Mouse (Mus musculus) embryonic facial prominence, embryonic 15.5 days (tissue): ENCODE measurements around the gene Ttbk1. TPM values are rescaled to one million over a fixed set of nuclear protein-coding genes. Genes with fewer than 3 reads are reported as not detected.

ENCODE experiments used
- ATAC-seq: fragments of 200-750 bp; cut with Nextera tagmentation; 2 replicates; pipeline ENCODE4 v1.8.0; 2017; ENCODE audit warnings: low read depth, moderate TSS enrichment; ENCODE audit not compliant: insufficient number of reproducible peaks, low FRiP score, low TSS enrichment
- H3K27ac ChIP-seq: fragments of 300-500 bp; sonication (generic); replicated peaks from 2 replicates; pipeline ENCODE4 v1.5.1; 2015; ENCODE audit warnings: mild to moderate bottlenecking, inconsistent platforms
- H3K27me3 ChIP-seq: fragments of 300-500 bp; sonication (generic); 2 replicates; pipeline ENCODE4 v1.6.1; 2015; ENCODE audit warnings: inconsistent platforms
- H3K36me3 ChIP-seq: fragments of 300-500 bp; sonication (generic); 2 replicates; pipeline ENCODE4 v1.6.1; 2015; ENCODE audit warnings: mild to moderate bottlenecking, inconsistent platforms
- H3K4me1 ChIP-seq: fragments of 300-500 bp; sonication (generic); 2 replicates; pipeline ENCODE4 v1.6.1; 2015; ENCODE audit warnings: inconsistent platforms
- H3K4me2 ChIP-seq: fragments of 300-500 bp; sonication (generic); replicated peaks from 2 replicates; pipeline ENCODE4 v1.6.1; 2015; ENCODE audit warnings: mild to moderate bottlenecking, inconsistent platforms
- H3K4me3 ChIP-seq: fragments of 300-500 bp; sonication (generic); replicated peaks from 2 replicates; pipeline ENCODE4 v1.5.1; 2015; ENCODE audit warnings: mild to moderate bottlenecking, inconsistent platforms
- H3K9ac ChIP-seq: fragments of 300-500 bp; sonication (generic); 2 replicates; pipeline ENCODE4 v1.6.1; 2015; ENCODE audit warnings: inconsistent platforms
- H3K9me3 ChIP-seq: fragments of 300-500 bp; sonication (generic); replicated peaks from 2 replicates; pipeline ENCODE4 v1.6.1; 2016; ENCODE audit warnings: inconsistent platforms
- WGBS: fragments of 180-500 bp; shearing (Covaris S2); methylation state at CpG from one replicate; pipeline ENCODE4 v1.1.7; 2015; 5-methylcytosine and 5-hydroxymethylcytosine counted together
- polyA plus RNA-seq: library from polyadenylated mRNA; unstranded; fragments of >200 nt; fragmentation: Nextera tagmentation; extraction: Ambion mirVana; gene quantifications from 2 replicates; pipeline ENCODE4 v1.2.1, GENCODE M21; 2015

Ttbk1 gene
- polyA plus RNA-seq, 1 experiment from 2014 or later, result 0.15 TPM

GRCm38 (mm10) chr17:46476601-46477000 lies 10.9 kb downstream of the Ttbk1 start:
- Histone ChIP-seq H3K27ac (no peak overlapping the region), H3K4me1 (no peaks in the 10 kb centered on the region), H3K4me2 (no peak overlapping the region), H3K36me3 (no peaks in the 10 kb centered on the region), H3K9ac (no peak overlapping the region), H3K4me3 (no peak overlapping the region), H3K9me3 (no peaks in the 10 kb centered on the region), H3K27me3 (peaks cover 6% of the 10 kb centered on the region; the same call in 1 of the 2 replicates)
- 53% methylated on average over 8 of the region's 8 CpGs for WGBS
- no peak for ATAC-seq

GRCm38 (mm10) chr17:46467830-46468229 lies 19.6 kb downstream of the Ttbk1 start:
- Histone ChIP-seq H3K27ac (no peak overlapping the region), H3K9me3 (no peaks in the 10 kb centered on the region), H3K4me1 (no peaks in the 10 kb centered on the region), H3K27me3 (no peaks in the 10 kb centered on the region), H3K9ac (no peak overlapping the region), H3K4me3 (no peak overlapping the region), H3K36me3 (no peaks in the 10 kb centered on the region), H3K4me2 (no peak overlapping the region)
- WGBS, result 60% methylated on average over 9 of the region's 9 CpGs
- no peak for ATAC-seq

DNA sequence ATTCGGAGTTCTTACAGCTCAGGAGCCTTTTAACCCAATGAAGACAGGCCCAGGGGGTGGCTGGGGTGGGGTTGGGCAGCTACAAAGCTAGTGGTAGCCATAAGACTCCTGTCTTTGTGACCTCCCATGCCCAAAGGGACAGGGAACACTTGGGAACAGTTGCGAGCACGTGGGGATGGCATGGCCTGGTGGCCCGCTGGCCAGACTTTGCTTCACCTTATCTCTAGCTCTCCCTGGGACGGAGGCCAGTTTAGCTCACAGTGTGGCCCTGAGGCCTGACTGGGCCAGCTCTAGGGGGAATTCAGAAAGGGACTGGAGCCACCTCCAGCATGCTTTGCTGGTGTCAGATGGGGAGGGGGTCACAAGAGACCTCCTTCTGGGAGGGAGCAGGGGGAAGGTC lies 25.2 kb downstream of the Ttbk1 start:
- H3K9me3 ChIP-seq, result no peaks in the 10 kb centered on the region
- H3K4me3 ChIP-seq, result no peak overlapping the region
- H3K9ac ChIP-seq, result no peak overlapping the region
- no peak for ATAC-seq
- 81% methylated on average over 5 of the region's 5 CpGs for WGBS
- no peak overlapping the region for H3K27ac ChIP-seq
- H3K27me3 ChIP-seq, result peaks cover 48% of the 10 kb centered on the region
- peaks cover 13% of the 10 kb centered on the region for H3K4me1 ChIP-seq
- no peak overlapping the region for H3K4me2 ChIP-seq
- no peaks in the 10 kb centered on the region for H3K36me3 ChIP-seq

- peak overlapping the region; percentile 70 for H3K4me2 ChIP-seq
- peaks cover 13% of the 10 kb centered on the region for H3K4me1 ChIP-seq
- 0 out of 2 replicates have a peak overlapping the region, but pooled peaks have one; percentile 31 for H3K9ac ChIP-seq
- H3K4me3 ChIP-seq, result peak overlapping the region; percentile 37
- peaks cover 57% of the 10 kb centered on the region for H3K27me3 ChIP-seq
- no peaks in the 10 kb centered on the region for H3K36me3 ChIP-seq
- no peak overlapping the region for H3K27ac ChIP-seq
- ATAC-seq, result no peak
- whole genome bisulfite sequencing, result 10% methylated on average over 8 of the region's 8 CpGs
- no peaks in the 10 kb centered on the region for H3K9me3 ChIP-seq
Observed at GRCm38 (mm10) chr17:46461347-46461746, 26.1 kb downstream of the Ttbk1 start.

GRCm38 (mm10) chr17:46460673-46461072 lies 26.8 kb downstream of the Ttbk1 start:
- peak overlapping the region; percentile 31; the same call in 1 of the 2 replicates for H3K9ac ChIP-seq
- peak overlapping the region; percentile 37 for H3K4me3 ChIP-seq
- no peak for ATAC-seq
- H3K36me3 ChIP-seq, result no peaks in the 10 kb centered on the region
- H3K27ac ChIP-seq, result no peak overlapping the region
- H3K27me3 ChIP-seq, result peaks cover 63% of the 10 kb centered on the region
- H3K4me2 ChIP-seq, result peak overlapping the region; percentile 70
- no peaks in the 10 kb centered on the region for H3K9me3 ChIP-seq
- peaks cover 16% of the 10 kb centered on the region for H3K4me1 ChIP-seq
- WGBS, result under 1% methylated on average over 32 of the region's 32 CpGs

- Histone ChIP-seq H3K4me3 (no peak overlapping the region), H3K9me3 (no peaks in the 10 kb centered on the region), H3K36me3 (no peaks in the 10 kb centered on the region), H3K27me3 (peaks cover 78% of the 10 kb centered on the region), H3K27ac (no peak overlapping the region), H3K4me2 (no peak overlapping the region), H3K9ac (no peak overlapping the region), H3K4me1 (peaks cover 39% of the 10 kb centered on the region)
- ATAC-seq, result no peak
- 23% methylated on average over 3 of the region's 3 CpGs for WGBS
Observed at GRCm38 (mm10) chr17:46458439-46458838, 29.0 kb downstream of the Ttbk1 start.

- ATAC-seq, result no peak
- no peaks in the 10 kb centered on the region for H3K9me3 ChIP-seq
- no peak overlapping the region for H3K9ac ChIP-seq
- no peaks in the 10 kb centered on the region for H3K36me3 ChIP-seq
- WGBS, result 11% methylated on average over 10 of the region's 10 CpGs
- peaks cover 42% of the 10 kb centered on the region for H3K4me1 ChIP-seq
- H3K27me3 ChIP-seq, result peaks cover 84% of the 10 kb centered on the region
- no peak overlapping the region for H3K4me2 ChIP-seq
- no peak overlapping the region for H3K4me3 ChIP-seq
- H3K27ac ChIP-seq, result no peak overlapping the region
Observed at GRCm38 (mm10) chr17:46457791-46458190, 29.7 kb downstream of the Ttbk1 start.

GRCm38 (mm10) chr17:46455110-46455691 lies 32.3 kb downstream of the Ttbk1 start:
- Histone ChIP-seq H3K9ac (peak overlapping the region; percentile 39; the same call in 1 of the 2 replicates), H3K4me2 (peak overlapping the region; percentile 90), H3K4me3 (peak overlapping the region; percentile 45), H3K36me3 (no peaks in the 10 kb centered on the region), H3K27me3 (peaks cover 75% of the 10 kb centered on the region), H3K27ac (no peak overlapping the region), H3K9me3 (no peaks in the 10 kb centered on the region), H3K4me1 (peaks cover 31% of the 10 kb centered on the region)
- 0 out of 2 replicates have a peak, but pooled peaks have one; percentile 36 for ATAC-seq
- under 1% methylated on average over 33 of the region's 33 CpGs for WGBS

DNA sequence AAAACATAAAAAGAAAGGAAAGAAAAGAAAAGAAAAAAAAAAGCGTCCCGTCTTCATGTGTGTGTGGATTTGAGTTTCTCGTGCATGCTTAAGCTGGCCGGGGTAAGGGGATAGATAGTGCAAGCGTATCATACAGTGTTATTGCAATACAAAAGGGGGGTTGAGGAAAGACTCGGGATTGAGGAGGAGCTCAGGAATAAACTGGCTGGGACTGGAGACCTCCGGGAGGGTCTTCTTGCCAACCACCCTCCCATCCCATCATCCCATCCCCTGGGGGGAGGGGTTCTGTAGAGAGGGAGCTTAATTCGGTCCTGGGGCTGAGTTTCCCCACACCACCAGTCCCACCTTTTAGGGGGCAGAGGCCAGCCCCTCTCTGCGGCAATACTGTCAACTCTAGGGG lies 32.9 kb downstream of the Ttbk1 start:
- no peak overlapping the region for H3K27ac ChIP-seq
- peak overlapping the region; percentile 45 for H3K4me3 ChIP-seq
- no peaks in the 10 kb centered on the region for H3K36me3 ChIP-seq
- no peaks in the 10 kb centered on the region for H3K9me3 ChIP-seq
- H3K27me3 ChIP-seq, result peaks cover 69% of the 10 kb centered on the region
- peak overlapping the region; percentile 90 for H3K4me2 ChIP-seq
- no peak overlapping the region for H3K9ac ChIP-seq
- 2% methylated on average over 9 of the region's 9 CpGs for WGBS
- no peak for ATAC-seq
- H3K4me1 ChIP-seq, result peaks cover 30% of the 10 kb centered on the region

- no peaks in the 10 kb centered on the region for H3K9me3 ChIP-seq
- no peak overlapping the region for H3K9ac ChIP-seq
- peak overlapping the region; percentile 90 for H3K4me2 ChIP-seq
- peaks cover 63% of the 10 kb centered on the region for H3K27me3 ChIP-seq
- no peak; the same call in 1 of the 2 replicates for ATAC-seq
- peaks cover 30% of the 10 kb centered on the region for H3K4me1 ChIP-seq
- peak overlapping the region; percentile 45 for H3K4me3 ChIP-seq
- no peaks in the 10 kb centered on the region for H3K36me3 ChIP-seq
- 1% methylated on average over 26 of the region's 26 CpGs for WGBS
- H3K27ac ChIP-seq, result no peak overlapping the region
Observed at GRCm38 (mm10) chr17:46453970-46454411, 33.5 kb downstream of the Ttbk1 start.

- Histone ChIP-seq H3K4me1 (peaks cover 30% of the 10 kb centered on the region), H3K27me3 (peaks cover 58% of the 10 kb centered on the region), H3K9me3 (no peaks in the 10 kb centered on the region), H3K27ac (no peak overlapping the region), H3K4me2 (no peak overlapping the region), H3K36me3 (no peaks in the 10 kb centered on the region), H3K9ac (no peak overlapping the region), H3K4me3 (no peak overlapping the region)
- no peak for ATAC-seq
- 11% methylated on average over 13 of the region's 13 CpGs for WGBS
Observed at GRCm38 (mm10) chr17:46453302-46453948, 34.0 kb downstream of the Ttbk1 start.
